Mouse (Mus musculus) left cerebral cortex, postnatal 25 days (tissue): Measurements from ENCODE around the gene Olfr1362. TPM values are rescaled to one million over a fixed set of nuclear protein-coding genes. Genes with fewer than 3 reads are reported as not detected.

ENCODE experiments used
- DNase-seq, 2 experiments: peaks; one replicate each; pipeline ENCODE4 v3.0.0; 2022; ENCODE audit warnings: low spot score in 2 of 2, mixed read lengths in 1 of 2
- intact Hi-C: fragments of 180-260 bp; cut with DNase I; formaldehyde crosslinking; loops from one replicate; pipeline ENCODE4 v1.15.1; 2025
- total RNA-seq, 2 experiments: library from RNA; stranded (reverse); gene quantifications; 2 replicates each; pipeline ENCODE4 v1.2.3; 2021

Olfr1362 gene
- total RNA-seq: not detected

- no peak for DNase-seq
- intact Hi-C loops: no loop called here
Observed at GRCm38 (mm10) chr13:21613922-21614321, at the start of gene Olfr1362. Gene Olfr1362, minus strand, starts transcription at chr13:21614022.

- intact Hi-C loops: no loop called here
Observed at GRCm38 (mm10) chr13:21663286-21663685, 49.5 kb upstream of the Olfr1362 start, which contains the start of gene Olfr1361. Gene Olfr1361, minus strand, starts transcription at chr13:21663386.

GRCm38 (mm10) chr13:21642418-21642817, 28.6 kb upstream of the Olfr1362 start, which contains the start of gene Olfr11:
Gene Olfr11, minus strand, starts transcription at chr13:21642518.
- intact Hi-C loops: no loop called here
- DNase-seq: no peak

More at GRCm38 (mm10) chr13:21663286-21663685, 49.5 kb upstream of the Olfr1362 start, which contains the start of gene Olfr1361:
- DNase-seq: no peak

GRCm38 (mm10) chr13:21591618-21592017, 22.2 kb downstream of the Olfr1362 start:
- intact Hi-C loops: no loop called here
- no peak for DNase-seq

- intact Hi-C loops: no loop called here
Observed at GRCm38 (mm10) chr13:21581659-21582058, 32.2 kb downstream of the Olfr1362 start, which contains the start of gene Olfr1364. Gene Olfr1364, minus strand, starts transcription at chr13:21581759.

More at GRCm38 (mm10) chr13:21581659-21582058, 32.2 kb downstream of the Olfr1362 start, which contains the start of gene Olfr1364:
- no peak for DNase-seq

Other genes with a start within 250 kb of the Olfr1362 start
- 10 to 100 TPM; 37.2 to 44.5 TPM for gene Zkscan3, start 211.3 kb downstream of the Olfr1362 start, total RNA-seq
- 1 to 10 TPM; 1.5 to 1.7 TPM for gene Pgbd1, start 173.0 kb downstream of the Olfr1362 start, total RNA-seq
- 10 to 100 TPM; 48.3 to 51.3 TPM for gene Zscan26, start 160.3 kb downstream of the Olfr1362 start, total RNA-seq
- 1 to 10 TPM in 1 of 2 experiments, under 1 TPM in 1; 0.96 to 1.1 TPM for gene Nkapl, start 145.5 kb downstream of the Olfr1362 start, total RNA-seq
- gene Zkscan4, start 135.1 kb downstream of the Olfr1362 start, total RNA-seq: 1 to 10 TPM; 5.6 to 6.7 TPM
- gene Gm10065, start 134.6 kb downstream of the Olfr1362 start, total RNA-seq: not detected
- gene AK157302, start 118.8 kb downstream of the Olfr1362 start, total RNA-seq: 10 to 100 TPM; 21.6 to 23.1 TPM
- gene Gm11273, start 112.6 kb downstream of the Olfr1362 start, total RNA-seq: 10 to 100 TPM; 50.0 to 59.4 TPM
- 10 to 100 TPM; 17.2 to 19.5 TPM for gene Zkscan8, start 82.9 kb downstream of the Olfr1362 start, total RNA-seq
- gene Olfr1366, start 71.2 kb downstream of the Olfr1362 start, total RNA-seq: not detected
- not detected for gene Olfr1535, start 54.1 kb downstream of the Olfr1362 start, total RNA-seq
- not detected for gene Olfr1364, start 32.3 kb downstream of the Olfr1362 start, total RNA-seq
- not detected for gene Olfr11, start 28.5 kb upstream of the Olfr1362 start, total RNA-seq
- not detected for gene Olfr1361, start 49.4 kb upstream of the Olfr1362 start, total RNA-seq
- gene Olfr1360, start 63.4 kb upstream of the Olfr1362 start, total RNA-seq: not detected
- not detected for gene Olfr1359, start 84.1 kb upstream of the Olfr1362 start, total RNA-seq
- 10 to 100 TPM; 31.3 to 46.4 TPM for gene Hist1h2bl, start 102.1 kb upstream of the Olfr1362 start, total RNA-seq
- gene Hist1h2ai, start 102.4 kb upstream of the Olfr1362 start, total RNA-seq: 10 to 100 TPM; 19.5 to 32.4 TPM
- 10 to 100 TPM; 58.0 to 64.8 TPM for gene Hist1h3h, start 103.6 kb upstream of the Olfr1362 start, total RNA-seq
- gene Hist1h2bm, start 108.0 kb upstream of the Olfr1362 start, total RNA-seq: 1 to 10 TPM; 3.8 to 4.5 TPM
- gene Hist1h4j, start 121.0 kb upstream of the Olfr1362 start, total RNA-seq: 10 to 100 TPM; 18.4 to 22.2 TPM
- 100 to 1,000 TPM; 333 to 391 TPM for gene Hist1h4k, start 136.5 kb upstream of the Olfr1362 start, total RNA-seq
- gene Hist1h2ak, start 139.8 kb upstream of the Olfr1362 start, total RNA-seq: 10 to 100 TPM; 13.8 TPM
- gene Hist1h2bn, start 140.1 kb upstream of the Olfr1362 start, total RNA-seq: 1 to 10 TPM; 3.9 to 8.2 TPM
- 10 to 100 TPM in 1 of 2 experiments, 1 to 10 TPM in 1; 5.3 to 10.6 TPM for gene Hist1h1b, start 166.6 kb upstream of the Olfr1362 start, total RNA-seq
- 10 to 100 TPM; 61.5 to 78.2 TPM for gene Hist1h3i, start 169.3 kb upstream of the Olfr1362 start, total RNA-seq
- gene Hist1h2an, start 173.2 kb upstream of the Olfr1362 start, total RNA-seq: 1 to 10 TPM in 1 of 2 experiments, not detected in 1; 1.1 TPM
- gene Hist1h2bp, start 173.4 kb upstream of the Olfr1362 start, total RNA-seq: 10 to 100 TPM in 1 of 2 experiments, 1 to 10 TPM in 1; 5.8 to 12.1 TPM
- 10 to 100 TPM; 44.4 to 48.2 TPM for gene Hist1h2bq, start 196.2 kb upstream of the Olfr1362 start, total RNA-seq
- gene Hist1h2ao, start 196.4 kb upstream of the Olfr1362 start, total RNA-seq: 10 to 100 TPM in 1 of 2 experiments, 1 to 10 TPM in 1; 5.4 to 34.0 TPM
- 100 to 1,000 TPM; 222 to 263 TPM for gene Hist1h4m, start 197.7 kb upstream of the Olfr1362 start, total RNA-seq
- gene Hist1h4n, start 218.2 kb upstream of the Olfr1362 start, total RNA-seq: 10 to 100 TPM; 23.9 to 43.9 TPM
- gene Hist1h2ap, start 219.5 kb upstream of the Olfr1362 start, total RNA-seq: 10 to 100 TPM in 1 of 2 experiments, not detected in 1; 23.4 TPM
- gene Hist1h2br, start 219.7 kb upstream of the Olfr1362 start, total RNA-seq: 10 to 100 TPM; 44.1 to 47.5 TPM